Mouse (Mus musculus) olfactory bulb, adult 2 months (tissue): ENCODE measurements around the gene Etl4. TPM values are rescaled to one million over a fixed set of nuclear protein-coding genes. Genes with fewer than 3 reads are reported as not detected.

ENCODE experiments used
- H3K27ac ChIP-seq: fragments of 200-500 bp; 2 replicates; pipeline ENCODE4 v1.5.1; 2012; ENCODE audit warnings: low read depth, low read length; ENCODE audit not compliant: insufficient read depth
- H3K4me1 ChIP-seq: fragments of 200-500 bp; 2 replicates; pipeline ENCODE4 v1.6.1; 2012; ENCODE audit warnings: low read length; ENCODE audit not compliant: control insufficient read depth, insufficient read depth
- H3K4me3 ChIP-seq: fragments of 200-500 bp; 2 replicates; pipeline ENCODE4 v1.5.1; 2012; ENCODE audit warnings: mild to moderate bottlenecking, low read depth, low read length, moderate library complexity; ENCODE audit not compliant: insufficient read depth
- CTCF ChIP-seq: fragments of 200-500 bp; IDR thresholded peaks from 2 replicates; pipeline ENCODE4 v1.5.1; 2012; ENCODE audit warnings: low read depth, mild to moderate bottlenecking, low read length, moderate library complexity; ENCODE audit not compliant: insufficient read depth
- POLR2A ChIP-seq: fragments of 200-500 bp; IDR thresholded peaks from 2 replicates; pipeline ENCODE4 v1.6.1; 2012; ENCODE audit warnings: mild to moderate bottlenecking, low read depth, low read length, moderate library complexity; ENCODE audit not compliant: insufficient read depth
- whole genome bisulfite sequencing: fragments of 180-500 bp; shearing (Covaris S2); methylation state at CpG from one replicate; pipeline ENCODE4 v1.1.7; 2018; 5-methylcytosine and 5-hydroxymethylcytosine counted together
- polyA plus RNA-seq: library from polyadenylated mRNA; stranded (reverse); fragments of >200 nt; gene quantifications from 2 replicates; pipeline ENCODE4 v1.2.4, GENCODE M21; 2012; ENCODE audit warnings: low replicate concordance; ENCODE audit not compliant: missing spikeins, insufficient read depth, insufficient read length

The Etl4 gene
- polyA plus RNA-seq, 1 experiment: not detected

DNA sequence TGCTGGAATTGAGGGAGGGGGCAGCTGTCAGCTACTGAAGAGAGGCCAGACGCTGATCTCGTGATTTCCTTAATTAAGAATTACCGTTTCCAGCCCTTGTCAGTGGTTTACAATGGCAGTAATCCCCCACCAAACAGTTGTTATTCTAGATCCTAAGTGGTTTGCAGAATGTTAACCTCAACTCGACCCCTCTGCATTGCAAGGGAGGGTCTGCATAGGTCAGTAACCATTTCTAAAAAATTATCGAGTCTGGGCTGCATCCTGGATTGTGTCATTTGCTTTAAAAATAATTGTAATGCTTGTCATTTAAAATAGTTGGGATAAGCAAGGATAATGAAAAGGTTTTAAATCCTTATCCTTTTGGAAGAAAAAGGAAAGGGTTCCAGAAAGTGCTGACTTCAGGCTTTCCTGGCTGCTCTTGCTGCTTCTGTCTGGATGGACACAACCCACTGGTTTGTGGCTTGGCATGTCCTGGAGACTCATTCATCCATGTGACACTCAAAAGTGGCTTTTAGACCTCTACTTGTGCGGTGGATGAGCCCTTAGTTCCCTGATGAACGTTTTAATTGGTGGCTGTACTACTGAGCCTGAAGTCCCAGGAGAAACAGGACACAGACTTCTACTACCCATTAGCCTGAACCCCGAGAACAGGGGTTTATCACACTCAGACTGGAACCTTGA is 507.5 kb downstream of the Etl4 start:
- Histone ChIP-seq H3K4me3 (no peak overlapping the region), H3K27ac (no peak overlapping the region), H3K4me1 (no peaks in the 10 kb centered on the region)
- WGBS: 52% methylated on average over 8 of the region's 8 CpGs
- TF ChIP-seq POLR2A: no peak
- no peak for TF ChIP-seq CTCF

DNA sequence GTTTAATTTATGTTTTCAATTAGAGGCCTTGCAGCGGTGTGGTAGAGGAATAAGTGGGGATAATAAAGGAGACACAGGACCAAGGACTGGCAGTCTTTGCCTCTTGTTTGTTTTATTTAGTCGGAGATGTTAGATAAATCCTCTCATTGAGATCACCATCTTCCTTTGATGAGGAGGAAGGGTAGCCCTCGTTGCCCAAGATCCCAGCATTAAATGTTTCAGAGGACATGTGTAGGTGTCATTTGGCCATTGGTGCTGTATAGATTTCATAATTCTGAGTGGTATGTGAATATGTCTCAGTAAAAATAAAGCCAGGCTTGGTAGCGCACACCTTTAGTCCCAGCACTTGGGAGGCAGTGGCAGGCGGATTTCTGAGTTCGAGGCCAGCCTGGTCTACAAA is 508.4 kb downstream of the Etl4 start:
- Histone ChIP-seq H3K27ac (no peak overlapping the region), H3K4me3 (no peak overlapping the region), H3K4me1 (no peaks in the 10 kb centered on the region)
- 91% methylated on average over 6 of the region's 6 CpGs for WGBS
- TF ChIP-seq CTCF (no peak), POLR2A (no peak)

- H3K4me1 ChIP-seq: no peaks in the 10 kb centered on the region
- no peak overlapping the region for H3K4me3 ChIP-seq
- WGBS: 39% methylated on average over 6 of the region's 6 CpGs
- TF ChIP-seq POLR2A (no peak), CTCF (no peak)
- H3K27ac ChIP-seq: no peak overlapping the region
Observed at GRCm38 (mm10) chr2:20419975-20420374, 510.4 kb downstream of the Etl4 start.

DNA sequence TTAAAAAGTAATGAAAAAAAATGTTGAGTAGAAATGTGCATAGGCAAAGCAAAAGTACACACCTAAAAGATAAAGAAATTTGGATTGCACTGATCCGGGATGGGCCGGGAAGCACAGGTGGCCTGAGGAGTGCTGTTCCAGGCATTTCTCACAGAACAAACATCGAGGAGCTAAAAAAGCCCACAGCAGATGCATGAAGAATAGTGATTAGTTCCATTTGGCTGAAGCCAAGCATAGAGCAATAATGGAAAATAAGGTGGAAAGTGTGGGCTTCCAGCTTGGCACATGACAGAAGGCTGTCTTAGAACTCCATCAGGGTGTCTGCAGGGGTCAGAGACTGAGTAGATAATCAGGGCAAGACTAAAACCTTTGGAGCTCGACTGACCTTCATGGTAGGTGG is 512.7 kb downstream of the Etl4 start:
- H3K4me1 ChIP-seq: no peaks in the 10 kb centered on the region
- 43% methylated on average over 4 of the region's 4 CpGs for WGBS
- no peak overlapping the region for H3K27ac ChIP-seq
- H3K4me3 ChIP-seq: no peak overlapping the region
- TF ChIP-seq CTCF: no peak
- TF ChIP-seq POLR2A: no peak

GRCm38 (mm10) chr2:20433656-20434055 is 524.1 kb downstream of the Etl4 start:
- 67% methylated on average over 2 of the region's 2 CpGs for WGBS
- no peak overlapping the region for H3K4me3 ChIP-seq
- H3K27ac ChIP-seq: no peak overlapping the region
- TF ChIP-seq CTCF (no peak), POLR2A (no peak)
- no peaks in the 10 kb centered on the region for H3K4me1 ChIP-seq

DNA sequence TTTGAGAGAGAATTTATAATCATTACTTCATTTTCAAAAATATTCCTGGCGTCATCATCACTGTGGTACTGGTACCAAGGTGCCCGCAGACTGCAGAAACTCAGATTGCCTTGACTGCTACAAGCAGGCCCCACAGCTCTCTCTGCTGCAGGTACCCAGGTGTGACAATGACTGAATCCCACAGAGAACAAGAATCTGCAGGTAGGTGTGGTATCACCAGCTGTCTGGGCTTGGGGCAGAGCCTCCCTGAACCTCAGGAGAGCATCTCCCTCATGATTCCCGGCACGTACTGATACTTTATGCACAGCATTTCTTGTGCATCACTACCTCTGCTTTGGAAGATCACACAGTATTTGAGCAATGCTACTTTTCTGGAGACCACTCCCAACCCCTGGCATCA is 526.0 kb downstream of the Etl4 start:
- TF ChIP-seq POLR2A (no peak), CTCF (no peak)
- no peak overlapping the region for H3K27ac ChIP-seq
- 93% methylated on average over 4 of the region's 4 CpGs for WGBS
- no peaks in the 10 kb centered on the region for H3K4me1 ChIP-seq
- H3K4me3 ChIP-seq: no peak overlapping the region

- TF ChIP-seq POLR2A: no peak
- no peak for TF ChIP-seq CTCF
- Histone ChIP-seq H3K4me1 (peaks cover 3% of the 10 kb centered on the region; the same call in 1 of the 2 replicates), H3K4me3 (no peak overlapping the region), H3K27ac (no peak overlapping the region)
- WGBS: 88% methylated on average over 2 of the region's 2 CpGs
Observed at GRCm38 (mm10) chr2:20442731-20443130, 533.2 kb downstream of the Etl4 start.

DNA sequence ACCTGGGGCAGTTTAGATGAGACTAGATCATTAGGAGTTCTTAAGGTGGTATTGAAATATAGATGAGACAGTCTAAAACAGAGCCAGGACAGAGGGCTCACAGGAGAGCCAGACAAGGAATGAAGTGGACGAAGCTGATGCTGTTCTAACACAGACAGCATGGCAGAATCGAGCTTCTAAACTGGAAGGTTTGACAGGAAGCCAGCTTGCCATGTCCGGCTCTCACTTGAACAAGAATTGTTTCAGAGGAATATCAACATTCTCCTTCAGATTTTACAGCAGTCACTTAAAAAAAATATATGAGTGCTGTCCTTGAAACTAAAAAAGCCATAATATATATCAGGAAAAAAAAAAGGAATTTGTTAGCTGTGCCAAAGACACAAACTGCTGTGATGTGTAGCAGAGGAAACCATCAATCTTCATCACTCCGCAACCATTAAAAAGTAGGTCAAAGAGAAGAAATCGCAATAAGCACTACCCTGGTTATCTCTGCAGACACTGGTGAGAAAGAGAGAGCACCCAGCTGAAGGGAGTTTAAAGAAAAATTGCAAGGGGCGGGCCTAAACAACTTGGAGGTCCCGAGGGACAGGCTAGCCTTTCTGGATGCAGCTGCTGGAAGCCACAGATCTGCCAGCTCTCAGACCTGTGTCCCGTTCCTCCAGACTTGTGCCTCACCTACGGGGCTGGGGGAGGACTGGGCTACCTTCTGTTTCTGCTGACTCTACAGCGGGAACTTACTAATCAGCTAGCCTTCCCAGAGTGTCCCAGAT is 534.3 kb downstream of the Etl4 start:
- WGBS: 75% methylated on average over 10 of the region's 10 CpGs
- H3K27ac ChIP-seq: no peak overlapping the region
- peaks cover 3% of the 10 kb centered on the region; the same call in 1 of the 2 replicates for H3K4me1 ChIP-seq
- H3K4me3 ChIP-seq: no peak overlapping the region
- no peak for TF ChIP-seq CTCF
- TF ChIP-seq POLR2A: no peak
